Mouse (Mus musculus): Measurements from ENCODE around the gene Acad12.

Gene Acad12

DNA sequence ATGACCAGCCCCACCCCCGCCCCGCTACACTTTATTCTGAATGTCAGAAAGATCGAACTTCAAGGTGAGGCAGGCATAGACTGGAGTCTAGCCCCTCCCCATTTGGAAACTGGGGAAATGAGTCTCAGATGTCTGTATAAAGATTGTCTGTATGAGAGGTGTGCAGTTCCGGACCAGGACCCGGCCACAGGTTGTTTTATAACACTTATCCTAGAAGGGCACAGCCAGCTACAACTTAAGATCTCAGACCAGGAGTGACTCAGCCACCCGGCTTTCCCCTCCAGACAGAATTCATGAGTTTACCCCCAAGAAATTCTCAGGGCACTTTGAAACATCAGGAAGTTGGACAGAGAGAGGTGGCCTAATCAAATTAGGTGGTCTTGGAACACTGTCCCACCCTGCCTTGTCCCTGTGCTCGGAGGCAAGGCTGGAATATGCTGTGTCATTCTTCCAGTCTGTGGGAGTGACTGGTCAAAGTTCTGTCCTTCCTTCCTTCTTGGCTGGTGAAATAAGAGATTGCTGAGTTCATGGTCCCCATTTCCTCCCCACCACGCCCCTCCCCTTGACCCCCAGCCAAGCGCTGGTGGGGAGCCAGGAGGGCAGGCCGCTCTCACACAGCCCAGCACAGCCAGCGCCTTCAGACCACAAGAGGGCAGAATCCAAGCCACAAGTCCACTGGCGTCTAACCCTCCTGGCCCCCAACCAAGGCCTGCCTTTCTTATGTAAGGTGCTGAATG, 34.8 kb downstream of the Acad12 start:
- DNase-seq (ENCODE audit: low spot score) = peak; percentile 31

DNA sequence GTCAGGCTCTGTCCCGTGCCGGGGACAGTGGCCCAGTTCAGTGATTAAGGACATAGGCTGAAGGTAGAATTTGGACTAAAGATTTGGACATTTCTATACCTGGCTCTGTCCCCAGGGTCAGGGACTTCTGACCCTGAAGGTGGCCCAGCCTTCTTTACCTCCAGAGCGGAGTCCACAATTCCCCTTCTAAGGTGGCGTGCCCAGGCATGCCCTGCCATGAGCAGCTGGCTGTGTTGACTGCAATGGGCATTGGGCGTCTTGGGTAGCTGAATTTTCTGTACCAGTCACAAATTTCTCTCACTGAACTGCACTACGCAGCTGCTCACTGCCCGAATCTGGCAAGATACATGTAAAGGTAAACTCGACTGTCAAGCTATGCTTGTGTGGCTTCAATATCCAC, 36.8 kb downstream of the Acad12 start:
- no peak for DNase-seq (ENCODE audit: low spot score)

GRCm38 (mm10) chr5:121576927-121577488, 41.7 kb downstream of the Acad12 start:
- no peak for DNase-seq (ENCODE audit: low spot score)

- no peak for DNase-seq (ENCODE audit: low spot score)
Measured at GRCm38 (mm10) chr5:121575867-121576266, 42.9 kb downstream of the Acad12 start.

- no peak for DNase-seq (ENCODE audit: low spot score)
Measured at GRCm38 (mm10) chr5:121574145-121574544, 44.6 kb downstream of the Acad12 start.

GRCm38 (mm10) chr5:121570787-121571186, 48.0 kb downstream of the Acad12 start:
- no peak for DNase-seq (ENCODE audit: low spot score)

- DNase-seq (ENCODE audit: low spot score) = no peak
Measured at GRCm38 (mm10) chr5:121569881-121570420, 48.8 kb downstream of the Acad12 start.

GRCm38 (mm10) chr5:121566035-121566681, 52.6 kb downstream of the Acad12 start:
- no peak for DNase-seq (ENCODE audit: low spot score)

DNA sequence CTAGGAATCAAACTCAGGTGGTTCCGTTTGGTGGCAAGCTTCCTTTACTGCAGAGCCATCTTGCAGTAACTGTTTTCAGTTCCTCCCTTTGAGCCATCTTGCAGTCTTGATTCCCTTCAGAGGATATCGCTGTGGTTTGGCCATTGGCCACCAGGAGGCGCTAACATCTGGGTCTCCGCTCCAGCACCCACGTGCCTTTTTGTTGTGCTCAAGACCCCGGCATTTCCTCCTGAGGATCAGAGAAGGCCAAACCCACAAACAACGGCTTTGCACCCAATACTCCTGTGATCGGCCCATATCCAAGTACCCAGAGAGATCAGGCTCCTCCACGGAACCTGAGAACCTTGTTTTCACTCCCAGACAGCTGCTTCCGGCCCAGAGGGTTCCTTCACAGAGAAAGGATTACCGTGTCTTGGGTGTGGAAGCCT, 54.3 kb downstream of the Acad12 start:
- DNase-seq (ENCODE audit: low spot score) = peak; percentile 55

GRCm38 (mm10) chr5:121562436-121562835, 56.3 kb downstream of the Acad12 start:
- DNase-seq (ENCODE audit: low spot score) = no peak

DNA sequence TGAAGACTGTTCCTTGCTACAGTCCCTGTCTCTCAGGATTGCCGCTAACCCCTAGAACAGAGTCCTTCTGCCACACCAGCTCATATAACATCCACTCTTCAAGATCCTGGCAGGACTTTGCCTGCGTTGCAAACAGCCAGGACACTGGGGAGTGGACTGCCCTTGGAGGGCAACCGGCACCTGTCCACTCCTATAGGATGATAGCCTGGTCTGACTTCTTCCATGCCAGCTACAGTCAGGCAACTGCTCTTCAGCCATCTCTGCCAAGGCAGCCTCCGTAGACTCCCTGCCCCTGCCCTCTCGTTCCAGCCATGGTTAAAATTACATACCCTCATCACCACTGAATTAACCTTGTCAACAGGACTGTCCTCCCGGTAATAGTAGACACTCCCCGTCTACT, 69.5 kb downstream of the Acad12 start:
- no peak for DNase-seq (ENCODE audit: low spot score)

- no peak for DNase-seq (ENCODE audit: low spot score)
Measured at GRCm38 (mm10) chr5:121547084-121547483, 71.7 kb downstream of the Acad12 start.
